In genomic region chr7:133824579-133824978, GRCm38 (mm10) we compare ENCODE assay signal across 9 mouse cellular contexts. TPM values are rescaled to one million over a fixed set of nuclear protein-coding genes. Genes with fewer than 3 reads are reported as not detected.
A peak's percentile ranks its signal among the peaks of the same experiment; 100 is the strongest.
DNase-seq lines count a peak whose midpoint lies in the region; ATAC-seq and TF ChIP-seq lines count a peak whose summit lies in the region.
"Had no signal": no experiment of that assay in that cellular context is flagged by ENCODE, and none has a peak within 500 bp of the region (broad histone marks: within the 10 kb centered on the region; RNA-seq: fewer than 3 reads in every experiment).

No protein-coding gene starts in this region.

- no peaks in the 10 kb centered on the region for H3K9me3 ChIP-seq in stomach, postnatal 0 days (ENCODE audit: control insufficient read depth, low read length)
- 0 out of 2 replicates have a peak, but pooled peaks cover 4% of the 10 kb centered on the region for H3K9me3 ChIP-seq in midbrain, embryonic 13.5 days

- DNase-seq in heart, adult 11 months, result peak; percentile 45
- DNase-seq in heart, postnatal 25 days (ENCODE audit: low spot score), result no peak
- peak; percentile 4 for DNase-seq in spleen, adult 12 weeks (ENCODE audit: low spot score)
- DNase-seq in spleen, postnatal 14 days (ENCODE audit: low spot score in 2 of 2), result no peak
- DNase-seq in c-Kit-positive CD71-positive TER-119-positive erythroid progenitor cells, embryonic 14.5 days (ENCODE audit: low spot score), result peak; percentile 28
- no peak for DNase-seq in stomach, postnatal 0 days (ENCODE audit: low spot score)
- DNase-seq in layer of hippocampus, postnatal 10 days (ENCODE audit: low spot score in 2 of 2), result no peak

- no peaks in the 10 kb centered on the region for H3K27me3 ChIP-seq in stomach, postnatal 0 days (ENCODE audit: control insufficient read depth, insufficient read depth, low read length)
- no peaks in the 10 kb centered on the region for H3K27me3 ChIP-seq in midbrain, embryonic 13.5 days
- H3K27me3 ChIP-seq: hindbrain, embryonic 12.5 days had no signal

- H3K4me2 ChIP-seq in stomach, postnatal 0 days (replicated peaks; ENCODE audit: low read depth), result no peak overlapping the region
- H3K4me2 ChIP-seq in midbrain, embryonic 13.5 days (replicated peaks), result no peak overlapping the region
- H3K4me2 ChIP-seq: hindbrain, embryonic 12.5 days had no signal

- no peak overlapping the region for H3K4me3 ChIP-seq in stomach, postnatal 0 days (ENCODE audit: low read depth, low read length)
- H3K4me3 ChIP-seq in midbrain, embryonic 13.5 days (replicated peaks), result no peak overlapping the region
- H3K4me3 ChIP-seq: hindbrain, embryonic 12.5 days had no signal

- H3K4me1 ChIP-seq in stomach, postnatal 0 days (replicated peaks; ENCODE audit: control insufficient read depth, insufficient read depth), result no peaks in the 10 kb centered on the region
- H3K4me1 ChIP-seq in midbrain, embryonic 13.5 days (replicated peaks), result no peaks in the 10 kb centered on the region
- H3K4me1 ChIP-seq: hindbrain, embryonic 12.5 days had no signal

- no peak overlapping the region for H3K9ac ChIP-seq in stomach, postnatal 0 days (ENCODE audit: low read length)
- no peak overlapping the region for H3K9ac ChIP-seq in midbrain, embryonic 13.5 days (replicated peaks)
- H3K9ac ChIP-seq: hindbrain, embryonic 12.5 days had no signal

- no peak overlapping the region for H3K27ac ChIP-seq in stomach, postnatal 0 days (replicated peaks)
- no peak overlapping the region for H3K27ac ChIP-seq in midbrain, embryonic 13.5 days
- H3K27ac ChIP-seq: hindbrain, embryonic 12.5 days had no signal

- peak; percentile 60 for TF ChIP-seq CTCF in stomach, postnatal 0 days (IDR thresholded peaks at IDR 0.05; ENCODE audit: low read depth)

- intact Hi-C loops in heart, postnatal 25 days (cut with DNase I), result no loop called here

- WGBS in stomach, postnatal 0 days, result 93% methylated on average over 2 of the region's 2 CpGs
- 96% methylated on average over 2 of the region's 2 CpGs for WGBS in midbrain, embryonic 13.5 days

- no peak for ATAC-seq in stomach, postnatal 0 days (ENCODE audit: low FRiP score, low TSS enrichment)
- no peak for ATAC-seq in midbrain, embryonic 13.5 days

- H3K36me3 ChIP-seq in stomach, postnatal 0 days (ENCODE audit: control insufficient read depth, insufficient read depth, low read length), result no peaks in the 10 kb centered on the region
- H3K36me3 ChIP-seq in midbrain, embryonic 13.5 days, result no peaks in the 10 kb centered on the region
- H3K36me3 ChIP-seq: hindbrain, embryonic 12.5 days had no signal

- no peak for TF ChIP-seq EP300 in stomach, postnatal 0 days (optimal IDR thresholded peaks at IDR 0.05)

RNA-seq across cellular contexts. Expression of gene Dhx32, which starts 42.1 kb away (rescaled TPM):
- total RNA-seq in heart, postnatal 25 days (2021), result 10 to 100 TPM; 33.7 to 35.7 TPM
- 57.6 and 59.8 TPM in 2 replicates for polyA plus RNA-seq in stomach, postnatal 0 days (2015; fragmentation: Nextera tagmentation; extraction: Ambion mirVana)
- 45.8 and 46.9 TPM in 2 replicates for polyA plus RNA-seq in midbrain, embryonic 13.5 days (2015; fragmentation: Nextera tagmentation; extraction: Ambion mirVana)
- 10 to 100 TPM; 62.3 to 63.7 TPM for total RNA-seq in layer of hippocampus, postnatal 10 days (2021)

RNA-seq across cellular contexts. Expression of gene Fank1, which starts 47.9 kb away (rescaled TPM):
- total RNA-seq in heart, postnatal 25 days (2021), result not detected
- 0.34 and 0.50 TPM in 2 replicates for polyA plus RNA-seq in stomach, postnatal 0 days (2015; fragmentation: Nextera tagmentation; extraction: Ambion mirVana)
- 2.7 and 3.8 TPM in 2 replicates for polyA plus RNA-seq in midbrain, embryonic 13.5 days (2015; fragmentation: Nextera tagmentation; extraction: Ambion mirVana)
- total RNA-seq in layer of hippocampus, postnatal 10 days (2021), result 1 to 10 TPM; 4.2 to 4.4 TPM

Comparison
In these comparisons a context has a peak if more than half of its experiments do, and no peak if none do; other contexts are left out.
1. DNase-seq: peak in heart, adult 11 months (single experiment), spleen, adult 12 weeks (single experiment) and c-Kit-positive CD71-positive TER-119-positive erythroid progenitor cells, embryonic 14.5 days (single experiment); none in heart, postnatal 25 days (single experiment), spleen, postnatal 14 days (0 of 2), stomach, postnatal 0 days (single experiment) and layer of hippocampus, postnatal 10 days (0 of 2).
2. RNA of gene Fank1, which starts 47.9 kb away (total RNA-seq): 4.2 to 4.4 TPM in layer of hippocampus, postnatal 10 days; not detected in heart, postnatal 25 days; every median in the first group is over 4 times any median in the second.